Mouse (Mus musculus) heart, adult 2 months (tissue): Measurements from ENCODE around the gene Smc3. TPM values are rescaled to one million over a fixed set of nuclear protein-coding genes. Genes with fewer than 3 reads are reported as not detected.

Experiments used
- DNase-seq, 2 experiments: peaks; one replicate each; pipeline ENCODE4 v3.0.0; 2021
- H3K27ac ChIP-seq: fragments of 200-600 bp; 2 replicates; pipeline ENCODE4 v1.8.1; 2022
- H3K27me3 ChIP-seq: fragments of 200-500 bp; 2 replicates; pipeline ENCODE4 v1.6.1; 2012; ENCODE audit warnings: mild to moderate bottlenecking, low read length, inconsistent platforms, mixed read lengths; ENCODE audit not compliant: control insufficient read depth, insufficient read depth
- H3K36me3 ChIP-seq: fragments of 200-500 bp; 2 replicates; pipeline ENCODE4 v1.6.1; 2012; ENCODE audit warnings: low read length, inconsistent platforms; ENCODE audit not compliant: control insufficient read depth, insufficient read depth
- H3K4me1 ChIP-seq: fragments of 200-500 bp; 2 replicates; pipeline ENCODE4 v1.6.1; 2011; ENCODE audit warnings: low read length; ENCODE audit not compliant: control insufficient read depth, insufficient read depth
- H3K4me3 ChIP-seq: fragments of 200-600 bp; 2 replicates; pipeline ENCODE4 v1.8.1; 2022
- H3K79me2 ChIP-seq: fragments of 200-500 bp; replicated peaks from 2 replicates; pipeline ENCODE4 v1.6.1; 2012; ENCODE audit warnings: mild to moderate bottlenecking, inconsistent platforms, low read length, moderate library complexity, mixed read lengths; ENCODE audit not compliant: control insufficient read depth, insufficient read depth
- H3K9ac ChIP-seq: fragments of 200-500 bp; 2 replicates; pipeline ENCODE4 v1.6.1; 2012; ENCODE audit warnings: low read depth, mild to moderate bottlenecking, control low read depth, inconsistent platforms, low read length, mixed read lengths
- CTCF ChIP-seq: fragments of 200-600 bp; IDR thresholded peaks from 2 replicates; pipeline ENCODE4 v1.8.1; 2022; ENCODE audit warnings: antibody characterized with exemption, mild to moderate bottlenecking, moderate library complexity
- EP300 ChIP-seq: fragments of 200-500 bp; IDR thresholded peaks from 2 replicates; pipeline ENCODE4 v1.6.1; 2011; ENCODE audit warnings: low read depth, low read length, control low read depth; ENCODE audit not compliant: insufficient read depth
- POLR2A ChIP-seq: fragments of 200-500 bp; IDR thresholded peaks from 2 replicates; pipeline ENCODE4 v1.6.1; 2011; ENCODE audit warnings: mild to moderate bottlenecking, low read depth, low read length, control low read depth; ENCODE audit not compliant: insufficient read depth
- WGBS: fragments of 180-500 bp; shearing (Covaris S2); methylation state at CpG from one replicate; pipeline ENCODE4 v1.1.7; 2018; 5-methylcytosine and 5-hydroxymethylcytosine counted together
- intact Hi-C: fragments of 180-260 bp; cut with DNase I; formaldehyde crosslinking; loops from one replicate; pipeline ENCODE4 v1.15.1; 2025
- polyA plus RNA-seq: library from polyadenylated mRNA; depleted of rRNA; stranded (reverse); fragments of >200 nt; gene quantifications from 2 replicates; pipeline ENCODE4 v1.2.3, GENCODE M21; 2012
- total RNA-seq, 2 experiments: library from RNA; stranded (reverse); gene quantifications; 2 replicates each; pipeline ENCODE4 v1.2.3; 2021

The Smc3 gene
- total and polyA plus RNA-seq, 3 experiments = 3.4 to 20.6 (median 20.4) TPM

GRCm38 (mm10) chr19:53596723-53597474 lies 3.3 kb upstream of the Smc3 start:
- no peak overlapping the region for H3K27ac ChIP-seq
- intact Hi-C loops = no loop called here
- TF ChIP-seq EP300 (no peak), POLR2A (no peak), CTCF (no peak)
- H3K27me3 ChIP-seq = no peaks in the 10 kb centered on the region
- H3K4me1 ChIP-seq = peaks cover 3% of the 10 kb centered on the region
- H3K79me2 ChIP-seq = peaks cover 4% of the 10 kb centered on the region; the same call in 1 of the 2 replicates
- no peak for DNase-seq
- WGBS = 75% methylated on average over 7 of the region's 7 CpGs
- H3K4me3 ChIP-seq = no peak overlapping the region
- no peak overlapping the region for H3K9ac ChIP-seq
- peaks cover 4% of the 10 kb centered on the region for H3K36me3 ChIP-seq

GRCm38 (mm10) chr19:53600549-53601362 lies 558 bp downstream of the Smc3 start:
- peaks cover 6% of the 10 kb centered on the region for H3K4me1 ChIP-seq
- no peak for TF ChIP-seq EP300
- no peak for TF ChIP-seq POLR2A
- TF ChIP-seq CTCF = no peak
- peak overlapping the region; percentile 86 for H3K4me3 ChIP-seq
- peaks cover 12% of the 10 kb centered on the region for H3K36me3 ChIP-seq
- no peaks in the 10 kb centered on the region for H3K27me3 ChIP-seq
- H3K27ac ChIP-seq = peak overlapping the region; percentile 99
- intact Hi-C loops = loop anchor here (5.0 kb wide), 1 partner anchor 37 kb away; no protein-coding TSS in a partner anchor
- WGBS = under 1% methylated on average over 72 of the region's 82 CpGs
- peaks cover 5% of the 10 kb centered on the region; the same call in 1 of the 2 replicates for H3K79me2 ChIP-seq
- DNase-seq = peak in 1 of 2 experiments; percentile 79
- H3K9ac ChIP-seq = peak overlapping the region; percentile 99

- peaks cover 6% of the 10 kb centered on the region for H3K4me1 ChIP-seq
- H3K27me3 ChIP-seq = no peaks in the 10 kb centered on the region
- H3K9ac ChIP-seq = peak overlapping the region; percentile 99
- H3K79me2 ChIP-seq = peaks cover 5% of the 10 kb centered on the region; the same call in 1 of the 2 replicates
- peaks cover 12% of the 10 kb centered on the region for H3K36me3 ChIP-seq
- H3K4me3 ChIP-seq = peak overlapping the region; percentile 86
- 5% methylated on average over 11 of the region's 11 CpGs for WGBS
- intact Hi-C loops = loop anchor here (5.0 kb wide), 1 partner anchor 36 kb away; no protein-coding TSS in a partner anchor
- no peak for DNase-seq
- TF ChIP-seq POLR2A (no peak), EP300 (no peak), CTCF (no peak)
- H3K27ac ChIP-seq = peak overlapping the region; percentile 99
Observed at GRCm38 (mm10) chr19:53601363-53601655, 1.1 kb downstream of the Smc3 start.

DNA sequence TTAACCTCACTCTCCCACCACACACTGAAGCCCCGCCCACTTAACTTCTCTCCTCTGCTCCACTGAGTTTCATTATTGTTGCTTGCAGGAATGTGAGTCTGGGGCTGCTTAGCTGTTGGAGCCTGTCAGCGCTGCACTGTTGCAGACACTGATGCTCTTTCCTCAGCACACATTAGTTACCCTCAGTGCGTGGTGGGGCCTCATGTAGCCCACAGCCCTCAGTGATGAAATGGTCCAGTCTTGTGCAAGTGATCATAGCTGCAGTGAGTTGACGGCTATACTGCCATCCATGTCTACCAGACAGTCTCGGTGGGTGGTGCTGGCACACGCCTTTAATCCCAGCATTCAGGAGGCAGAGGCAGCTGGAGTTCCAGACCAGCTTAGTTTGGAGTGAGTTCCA lies 8.7 kb downstream of the Smc3 start:
- Histone ChIP-seq H3K4me1 (peaks cover 1% of the 10 kb centered on the region), H3K4me3 (no peak overlapping the region), H3K79me2 (peaks cover 8% of the 10 kb centered on the region), H3K27me3 (no peaks in the 10 kb centered on the region), H3K36me3 (peaks cover 2% of the 10 kb centered on the region; the same call in 1 of the 2 replicates), H3K9ac (no peak overlapping the region), H3K27ac (no peak overlapping the region)
- DNase-seq = no peak
- intact Hi-C loops = no loop called here
- 76% methylated on average over 6 of the region's 6 CpGs for WGBS
- TF ChIP-seq POLR2A (no peak), EP300 (no peak), CTCF (no peak)

DNA sequence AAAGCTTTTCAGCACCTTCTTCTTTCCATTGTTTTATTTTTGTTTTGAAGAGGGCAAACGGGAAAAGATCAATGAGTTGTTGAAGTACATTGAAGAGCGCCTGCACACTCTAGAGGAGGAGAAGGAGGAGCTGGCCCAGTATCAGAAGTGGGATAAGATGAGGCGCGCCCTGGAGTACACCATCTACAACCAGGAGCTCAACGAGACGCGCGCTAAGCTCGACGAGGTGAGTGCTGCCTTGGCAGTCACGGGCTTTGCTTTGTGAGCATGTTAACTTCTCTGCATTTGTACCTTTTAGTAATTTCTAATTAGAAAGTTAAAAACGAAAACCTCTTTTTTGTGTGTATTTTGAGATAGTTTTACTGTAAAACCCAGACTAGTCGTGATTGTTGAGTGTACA lies 21.5 kb downstream of the Smc3 start:
- H3K27ac ChIP-seq = no peak overlapping the region
- no peaks in the 10 kb centered on the region for H3K27me3 ChIP-seq
- no peak overlapping the region for H3K9ac ChIP-seq
- intact Hi-C loops = no loop called here
- peaks cover 2% of the 10 kb centered on the region; the same call in 1 of the 2 replicates for H3K79me2 ChIP-seq
- H3K4me3 ChIP-seq = no peak overlapping the region
- H3K36me3 ChIP-seq = peaks cover 5% of the 10 kb centered on the region; the same call in 1 of the 2 replicates
- WGBS = 88% methylated on average over 13 of the region's 13 CpGs
- no peaks in the 10 kb centered on the region for H3K4me1 ChIP-seq
- TF ChIP-seq CTCF = no peak
- no peak for TF ChIP-seq POLR2A
- no peak for TF ChIP-seq EP300
- no peak for DNase-seq

GRCm38 (mm10) chr19:53638041-53638440 lies 37.8 kb downstream of the Smc3 start:
- intact Hi-C loops = loop anchor here (5.0 kb wide), 1 partner anchor 36 kb away; the partner anchor contains the start of gene Smc3
- Histone ChIP-seq H3K9ac (no peak overlapping the region), H3K79me2 (no peaks in the 10 kb centered on the region), H3K27ac (no peak overlapping the region), H3K4me3 (no peak overlapping the region), H3K4me1 (no peaks in the 10 kb centered on the region), H3K27me3 (no peaks in the 10 kb centered on the region), H3K36me3 (no peaks in the 10 kb centered on the region; the same call in 1 of the 2 replicates)
- WGBS = 90% methylated on average over 2 of the region's 2 CpGs
- no peak for TF ChIP-seq EP300
- TF ChIP-seq CTCF = peak; percentile 58
- no peak for TF ChIP-seq POLR2A
- no peak for DNase-seq
